Mouse (Mus musculus) mature B cell (primary cell): ENCODE data around the gene Krtap10-4.
"Not testable (repeated sequence)": the region's sequence is repeated elsewhere in the genome, so short reads cannot be mapped to it uniquely, and the experiment has no call there.

ENCODE experiments used
- in situ Hi-C: fragments of 300-500 bp; cut with MboI; formaldehyde crosslinking; loops from 2 replicates; pipeline ENCODE4 v1.14.3; 2019

The Krtap10-4 gene

GRCm38 (mm10) chr10:77788621-77789020 lies 38.3 kb downstream of the Krtap10-4 start:
- in situ Hi-C loops = no loop called here

GRCm38 (mm10) chr10:77787876-77788275 lies 39.0 kb downstream of the Krtap10-4 start, which contains the start of gene Gm7137:
Gm7137 (minus strand) TSS chr10:77788200.
- in situ Hi-C loops = not testable (repeated sequence)

GRCm38 (mm10) chr10:77783396-77783795 lies 43.5 kb downstream of the Krtap10-4 start:
- in situ Hi-C loops = not testable (repeated sequence)

- in situ Hi-C loops = not testable (repeated sequence)
Measured at GRCm38 (mm10) chr10:77782442-77782841, 44.5 kb downstream of the Krtap10-4 start, which contains the start of gene Gm3250. Gm3250 (minus strand) TSS chr10:77782542.

GRCm38 (mm10) chr10:77776844-77777243 lies 50.1 kb downstream of the Krtap10-4 start, which contains the start of gene Gm7138:
Gm7138 (minus strand) TSS chr10:77776944.
- in situ Hi-C loops = not testable (repeated sequence)
